Mouse (Mus musculus) G1E (cell line): ENCODE data around the gene Dhx9. TPM values are rescaled to one million over a fixed set of nuclear protein-coding genes. Genes with fewer than 3 reads are reported as not detected.

Experiments used
- ATAC-seq: 2 replicates; pipeline ENCODE4 v1.8.0; 2016; ENCODE audit warnings: mild to moderate bottlenecking; ENCODE audit not compliant: insufficient number of reproducible peaks, poor library complexity, low FRiP score, severe bottlenecking; ENCODE audit errors: extremely low read depth
- DNase-seq: peaks from one replicate; pipeline ENCODE4 v3.0.0; 2012; ENCODE audit warnings: low spot score
- H3K27me3 ChIP-seq: 2 replicates; pipeline ENCODE4 v1.6.1; 2012; ENCODE audit warnings: mild to moderate bottlenecking, low read length, inconsistent platforms; ENCODE audit not compliant: insufficient read depth
- H3K36me3 ChIP-seq: replicated peaks from 2 replicates; pipeline ENCODE3; 2012; ENCODE audit warnings: mild to moderate bottlenecking, inconsistent platforms
- H3K4me1 ChIP-seq: 2 replicates; pipeline ENCODE4 v1.6.1; 2012; ENCODE audit warnings: low read depth, low read length, inconsistent platforms, mixed read lengths; ENCODE audit not compliant: insufficient read depth
- H3K4me3 ChIP-seq: 2 replicates; pipeline ENCODE4 v1.5.1; 2012; ENCODE audit warnings: low read depth, mild to moderate bottlenecking, inconsistent platforms, low read length, moderate library complexity, mixed read lengths
- H3K9me3 ChIP-seq: replicated peaks from 2 replicates; pipeline ENCODE4 v1.6.1; 2012; ENCODE audit warnings: inconsistent platforms
- CTCF ChIP-seq: IDR thresholded peaks from 2 replicates; pipeline ENCODE4 v1.5.1; 2012; ENCODE audit warnings: low read depth, low read length, inconsistent platforms, mixed read lengths
- GATA1 ChIP-seq: IDR thresholded peaks from 2 replicates; pipeline ENCODE4 v1.6.1; 2012; ENCODE audit warnings: borderline replicate concordance, low read length, inconsistent platforms, mixed read lengths
- GATA2 ChIP-seq: IDR thresholded peaks from 2 replicates; pipeline ENCODE4 v1.6.1; 2012; ENCODE audit warnings: low read depth, low read length, inconsistent platforms, borderline replicate concordance
- POLR2AphosphoS5 ChIP-seq: IDR thresholded peaks from 2 replicates; pipeline ENCODE4 v1.6.1; 2012; ENCODE audit warnings: low read depth, low read length, inconsistent platforms; ENCODE audit not compliant: insufficient replicate concordance
- TAL1 ChIP-seq: conservative IDR thresholded peaks from 2 replicates; pipeline ENCODE4 v1.6.1; 2012; ENCODE audit warnings: low read depth, low read length, inconsistent platforms, mixed read lengths
- polyA plus RNA-seq: library from polyadenylated mRNA; stranded (reverse); fragments of >175 nt; gene quantifications from 2 replicates; pipeline ENCODE4 v1.2.3, GENCODE M21; 2012
- total RNA-seq, 2 experiments: library from RNA; stranded (forward) in 1 of 2; stranded (reverse) in 1 of 2; fragments of 200-1000 nt in 1 of 2; fragments of >200 nt in 1 of 2; fragmentation: Nextera tagmentation in 1 of 2; gene quantifications; 2 replicates each; pipeline ENCODE4 v1.2.3; 2014 to 2017

Dhx9 gene
- total and polyA plus RNA-seq, 3 experiments = 42.7 to 259 (median 170) TPM

GRCm38 (mm10) chr1:153443632-153444031, 43.8 kb downstream of the Dhx9 start:
- no peak overlapping the region for H3K4me3 ChIP-seq
- no peak for ATAC-seq
- H3K36me3 ChIP-seq = peaks cover 45% of the 10 kb centered on the region
- no peaks in the 10 kb centered on the region for H3K27me3 ChIP-seq
- peaks cover 6% of the 10 kb centered on the region; the same call in 1 of the 2 replicates for H3K4me1 ChIP-seq
- DNase-seq = no peak
- no peak for TF ChIP-seq GATA1
- no peak for TF ChIP-seq POLR2AphosphoS5
- no peak for TF ChIP-seq CTCF
- H3K9me3 ChIP-seq = no peaks in the 10 kb centered on the region

- no peak for ATAC-seq
- no peak for DNase-seq
- Histone ChIP-seq H3K4me1 (peaks cover 6% of the 10 kb centered on the region; the same call in 1 of the 2 replicates), H3K4me3 (no peak overlapping the region), H3K36me3 (peaks cover 45% of the 10 kb centered on the region), H3K9me3 (no peaks in the 10 kb centered on the region), H3K27me3 (no peaks in the 10 kb centered on the region)
- TF ChIP-seq GATA2 (no peak), CTCF (no peak), POLR2AphosphoS5 (no peak), TAL1 (no peak), GATA1 (no peak)
These were observed 44.4 kb downstream of the Dhx9 start for GRCm38 (mm10) chr1:153443019-153443418.

GRCm38 (mm10) chr1:153441656-153442055, 45.8 kb downstream of the Dhx9 start:
- peaks cover 46% of the 10 kb centered on the region for H3K36me3 ChIP-seq
- H3K4me3 ChIP-seq = no peak overlapping the region
- TF ChIP-seq GATA2 = no peak
- TF ChIP-seq GATA1 = no peak
- no peak for TF ChIP-seq TAL1
- no peak for TF ChIP-seq POLR2AphosphoS5
- ATAC-seq (no peak), DNase-seq (no peak)
- H3K27me3 ChIP-seq = no peaks in the 10 kb centered on the region
- H3K9me3 ChIP-seq = no peaks in the 10 kb centered on the region
- H3K4me1 ChIP-seq = peaks cover 6% of the 10 kb centered on the region; the same call in 1 of the 2 replicates

- H3K9me3 ChIP-seq = no peaks in the 10 kb centered on the region
- no peak overlapping the region for H3K4me3 ChIP-seq
- TF ChIP-seq TAL1 (no peak), GATA1 (no peak), GATA2 (no peak), POLR2AphosphoS5 (no peak), CTCF (no peak)
- H3K4me1 ChIP-seq = peaks cover 6% of the 10 kb centered on the region; the same call in 1 of the 2 replicates
- no peak for DNase-seq
- no peak for ATAC-seq
- H3K27me3 ChIP-seq = no peaks in the 10 kb centered on the region
- peaks cover 49% of the 10 kb centered on the region for H3K36me3 ChIP-seq
These were observed 46.7 kb downstream of the Dhx9 start for GRCm38 (mm10) chr1:153440752-153441151.

GRCm38 (mm10) chr1:153437536-153437935, 49.9 kb downstream of the Dhx9 start:
- DNase-seq (no peak), ATAC-seq (no peak)
- TF ChIP-seq GATA2 (no peak), TAL1 (no peak), CTCF (no peak), GATA1 (no peak), POLR2AphosphoS5 (no peak)
- H3K9me3 ChIP-seq = no peaks in the 10 kb centered on the region
- H3K27me3 ChIP-seq = no peaks in the 10 kb centered on the region
- no peak overlapping the region for H3K4me3 ChIP-seq
- peaks cover 6% of the 10 kb centered on the region; the same call in 1 of the 2 replicates for H3K4me1 ChIP-seq
- peaks cover 53% of the 10 kb centered on the region for H3K36me3 ChIP-seq

- DNase-seq = no peak
- TF ChIP-seq TAL1 (no peak), GATA2 (no peak), GATA1 (no peak), POLR2AphosphoS5 (no peak), CTCF (no peak)
- Histone ChIP-seq H3K36me3 (peaks cover 50% of the 10 kb centered on the region), H3K4me3 (no peak overlapping the region), H3K9me3 (no peaks in the 10 kb centered on the region), H3K4me1 (peaks cover 10% of the 10 kb centered on the region), H3K27me3 (no peaks in the 10 kb centered on the region)
- ATAC-seq = no peak
These were observed 53.4 kb downstream of the Dhx9 start for GRCm38 (mm10) chr1:153433851-153434589.
